Mouse (Mus musculus) myocyte (in vitro differentiated cells): ENCODE measurements around the gene Rab5c. TPM values are rescaled to one million over a fixed set of nuclear protein-coding genes. Genes with fewer than 3 reads are reported as not detected.
A peak's percentile ranks its signal among the peaks of the same experiment; 100 is the strongest.

ENCODE experiments used
- H3K27me3 ChIP-seq: one replicate; pipeline ENCODE4 v1.6.1; 2011; ENCODE audit not compliant: control insufficient read depth, insufficient read depth, insufficient read length
- H3K36me3 ChIP-seq: one replicate; pipeline ENCODE4 v1.6.1; 2011; ENCODE audit not compliant: control insufficient read depth, insufficient read depth
- H3K4me2 ChIP-seq: one replicate; pipeline ENCODE4 v1.6.1; 2011; ENCODE audit warnings: low read depth, control low read depth
- H3K4me3 ChIP-seq: one replicate; pipeline ENCODE4 v1.5.1; 2011; ENCODE audit warnings: mild to moderate bottlenecking, control low read depth, moderate library complexity
- H3K79me2 ChIP-seq: one replicate; pipeline ENCODE4 v1.6.1; 2011; ENCODE audit not compliant: control insufficient read depth, insufficient read depth
- H3ac ChIP-seq: one replicate; pipeline ENCODE4 v1.6.1; 2011; ENCODE audit not compliant: control insufficient read depth, insufficient read length
- CEBPB ChIP-seq: IDR thresholded peaks from 2 replicates; pipeline ENCODE4 v1.6.1; 2011; ENCODE audit warnings: mild to moderate bottlenecking, moderate library complexity; ENCODE audit not compliant: poor library complexity, insufficient read depth, severe bottlenecking
- E2F4 ChIP-seq: IDR thresholded peaks from one replicate; pipeline ENCODE4 v1.6.1; 2011; ENCODE audit warnings: mild to moderate bottlenecking, control low read depth, moderate library complexity; ENCODE audit not compliant: insufficient read depth
- MAX ChIP-seq: IDR thresholded peaks from one replicate; pipeline ENCODE4 v1.6.1; 2011; ENCODE audit warnings: low read depth, mild to moderate bottlenecking, control low read depth
- MYOD1 ChIP-seq, 3 experiments: IDR thresholded peaks; one replicate each; pipeline ENCODE4 v1.6.1; 2011; ENCODE audit warnings: control low read depth in 2 of 3, low read depth in 2 of 3, mild to moderate bottlenecking in 2 of 3, moderate library complexity in 1 of 3; ENCODE audit not compliant: insufficient read length in 2 of 3, control insufficient read depth in 1 of 3
- MYOG ChIP-seq, 3 experiments: IDR thresholded peaks; one replicate each; pipeline ENCODE4 v1.6.1; 2011; ENCODE audit warnings: control low read depth in 2 of 3, low read depth in 2 of 3, mild to moderate bottlenecking in 2 of 3; ENCODE audit not compliant: insufficient read length in 2 of 3, control insufficient read depth in 1 of 3, insufficient read depth in 1 of 3
- POLR2A ChIP-seq: IDR thresholded peaks from one replicate; pipeline ENCODE4 v1.6.1; 2011; ENCODE audit warnings: low read depth, mild to moderate bottlenecking, control low read depth, moderate library complexity; ENCODE audit not compliant: insufficient read length
- POLR2AphosphoS2 ChIP-seq: IDR thresholded peaks from one replicate; pipeline ENCODE4 v1.6.1; 2011; ENCODE audit warnings: low read depth, control low read depth; ENCODE audit not compliant: insufficient read length
- REST ChIP-seq: IDR thresholded peaks from one replicate; pipeline ENCODE4 v1.6.1; 2011; ENCODE audit warnings: mild to moderate bottlenecking, control low read depth, moderate library complexity; ENCODE audit not compliant: insufficient read depth, insufficient read length
- SRF ChIP-seq: IDR thresholded peaks from one replicate; pipeline ENCODE4 v1.6.1; 2011; ENCODE audit warnings: low read depth; ENCODE audit not compliant: control insufficient read depth, insufficient read length
- TCF12 ChIP-seq: IDR thresholded peaks from one replicate; pipeline ENCODE4 v1.6.1; 2011; ENCODE audit warnings: mild to moderate bottlenecking, control low read depth; ENCODE audit not compliant: poor library complexity, insufficient read depth, severe bottlenecking
- TCF3 ChIP-seq: IDR thresholded peaks from one replicate; pipeline ENCODE4 v1.6.1; 2011; ENCODE audit warnings: low read depth, control low read depth; ENCODE audit not compliant: insufficient read length
- USF1 ChIP-seq: IDR thresholded peaks from one replicate; pipeline ENCODE4 v1.6.1; 2011; ENCODE audit warnings: low read depth, mild to moderate bottlenecking, control low read depth, moderate library complexity
- polyA plus RNA-seq: library from polyadenylated mRNA; unstranded; fragments of >200 nt; fragmentation: generic; extraction: Trizol; gene quantifications from one replicate; pipeline ENCODE4 v1.2.1, GENCODE M21; 2012; ENCODE audit warnings: missing spikeins

The Rab5c gene
- polyA plus RNA-seq, 1 experiment = 128 TPM

GRCm38 (mm10) chr11:100737105-100737733, 796 bp downstream of the Rab5c start:
- H3K4me3 ChIP-seq = peak overlapping the region; percentile 99
- peak overlapping the region; percentile 96 for H3K4me2 ChIP-seq
- H3K36me3 ChIP-seq = peaks cover 12% of the 10 kb centered on the region
- no peaks in the 10 kb centered on the region for H3K27me3 ChIP-seq
- H3K79me2 ChIP-seq = peaks cover 58% of the 10 kb centered on the region
- H3ac ChIP-seq = peak overlapping the region; percentile 38
- no peak for TF ChIP-seq MAX
- TF ChIP-seq MYOG (IDR thresholded peaks at IDR 0.05; ENCODE audit: control insufficient read depth in 1 of 3, insufficient read depth in 1 of 3, insufficient read length in 2 of 3, low read depth in 2 of 3) = no peak
- TF ChIP-seq REST = no peak
- no peak for TF ChIP-seq TCF12
- TF ChIP-seq USF1 = no peak
- TF ChIP-seq POLR2AphosphoS2 = no peak
- no peak for TF ChIP-seq CEBPB
- TF ChIP-seq SRF = no peak
- TF ChIP-seq POLR2A = no peak
- TF ChIP-seq E2F4 = no peak
- TF ChIP-seq MYOD1 (IDR thresholded peaks at IDR 0.05; ENCODE audit: control insufficient read depth in 1 of 3, insufficient read length in 2 of 3, low read depth in 2 of 3) = no peak
- no peak for TF ChIP-seq TCF3

GRCm38 (mm10) chr11:100736746-100737080, 1.3 kb downstream of the Rab5c start:
- Histone ChIP-seq H3K27me3 (no peaks in the 10 kb centered on the region), H3K4me2 (peak overlapping the region; percentile 96), H3K36me3 (peaks cover 12% of the 10 kb centered on the region), H3K4me3 (peak overlapping the region; percentile 99), H3K79me2 (peaks cover 63% of the 10 kb centered on the region), H3ac (no peak overlapping the region)
- TF ChIP-seq USF1 = no peak
- no peak for TF ChIP-seq POLR2A
- no peak for TF ChIP-seq POLR2AphosphoS2
- no peak for TF ChIP-seq E2F4
- TF ChIP-seq MYOG (IDR thresholded peaks at IDR 0.05; ENCODE audit: control insufficient read depth in 1 of 3, insufficient read depth in 1 of 3, insufficient read length in 2 of 3, low read depth in 2 of 3) = no peak
- no peak for TF ChIP-seq SRF
- TF ChIP-seq MYOD1 (IDR thresholded peaks at IDR 0.05; ENCODE audit: control insufficient read depth in 1 of 3, insufficient read length in 2 of 3, low read depth in 2 of 3) = no peak
- no peak for TF ChIP-seq CEBPB
- TF ChIP-seq MAX = no peak
- TF ChIP-seq TCF3 = no peak

GRCm38 (mm10) chr11:100735954-100736745, 1.9 kb downstream of the Rab5c start:
- Histone ChIP-seq H3K27me3 (no peaks in the 10 kb centered on the region), H3K36me3 (peaks cover 12% of the 10 kb centered on the region), H3ac (no peak overlapping the region), H3K79me2 (peaks cover 68% of the 10 kb centered on the region), H3K4me2 (peak overlapping the region; percentile 96), H3K4me3 (peak overlapping the region; percentile 99)
- TF ChIP-seq MYOG (IDR thresholded peaks at IDR 0.05; ENCODE audit: control insufficient read depth in 1 of 3, insufficient read depth in 1 of 3, insufficient read length in 2 of 3, low read depth in 2 of 3) (no peak), SRF (no peak), TCF12 (no peak), POLR2AphosphoS2 (no peak), USF1 (no peak), REST (no peak), E2F4 (no peak), CEBPB (no peak), MAX (no peak), TCF3 (no peak), POLR2A (no peak), MYOD1 (IDR thresholded peaks at IDR 0.05; ENCODE audit: control insufficient read depth in 1 of 3, insufficient read length in 2 of 3, low read depth in 2 of 3) (no peak)

- Histone ChIP-seq H3K27me3 (no peaks in the 10 kb centered on the region), H3K4me2 (peak overlapping the region; percentile 96), H3ac (no peak overlapping the region), H3K79me2 (peaks cover 77% of the 10 kb centered on the region), H3K4me3 (no peak overlapping the region), H3K36me3 (peaks cover 12% of the 10 kb centered on the region)
- no peak for TF ChIP-seq REST
- TF ChIP-seq E2F4 = no peak
- no peak for TF ChIP-seq USF1
- no peak for TF ChIP-seq TCF3
- no peak for TF ChIP-seq CEBPB
- no peak for TF ChIP-seq MYOD1 (IDR thresholded peaks at IDR 0.05; ENCODE audit: control insufficient read depth in 1 of 3, insufficient read length in 2 of 3, low read depth in 2 of 3)
- TF ChIP-seq SRF = no peak
- TF ChIP-seq POLR2A = no peak
- TF ChIP-seq MAX = no peak
- no peak for TF ChIP-seq TCF12
- no peak for TF ChIP-seq MYOG (IDR thresholded peaks at IDR 0.05; ENCODE audit: control insufficient read depth in 1 of 3, insufficient read depth in 1 of 3, insufficient read length in 2 of 3, low read depth in 2 of 3)
- no peak for TF ChIP-seq POLR2AphosphoS2
Observed at GRCm38 (mm10) chr11:100735134-100735865, 2.7 kb downstream of the Rab5c start.
